Mouse (Mus musculus) MEL (cell line): ENCODE data around the gene Cd8b1. TPM values are rescaled to one million over a fixed set of nuclear protein-coding genes. Genes with fewer than 3 reads are reported as not detected.

ENCODE experiments used
- DNase-seq: peaks from one replicate; pipeline ENCODE4 v3.0.0; 2011; ENCODE audit warnings: low read depth, low spot score
- H3K27ac ChIP-seq: 2 replicates; pipeline ENCODE4 v1.5.1; 2012; ENCODE audit warnings: low read depth, mild to moderate bottlenecking, control low read depth, low read length, moderate library complexity; ENCODE audit not compliant: control insufficient read depth
- H3K27me3 ChIP-seq, 2 experiments: fragments of 150-350 bp in 1 of 2; sonication (generic) in 1 of 2; 2 replicates each; pipeline ENCODE4 v1.6.1; 2012; ENCODE audit warnings: low read length in 2 of 2, mild to moderate bottlenecking in 2 of 2, improper control_type of control experiment in 1 of 2, moderate library complexity in 1 of 2; ENCODE audit not compliant: insufficient read depth in 2 of 2, control insufficient read depth in 1 of 2
- H3K36me3 ChIP-seq, 2 experiments: 2 replicates each; pipeline ENCODE4 v1.6.1; 2012 to 2014; ENCODE audit warnings: low read length in 2 of 2, improper control_type of control experiment in 1 of 2, inconsistent platforms in 1 of 2, mild to moderate bottlenecking in 1 of 2; ENCODE audit not compliant: insufficient read depth in 2 of 2, control insufficient read depth in 1 of 2
- H3K4me1 ChIP-seq, 2 experiments: fragments of 150-350 bp in 1 of 2; sonication (generic) in 1 of 2; 2 replicates each; pipeline ENCODE4 v1.6.1; 2012; ENCODE audit warnings: low read length in 2 of 2, improper control_type of control experiment in 1 of 2, mild to moderate bottlenecking in 1 of 2; ENCODE audit not compliant: insufficient read depth in 2 of 2, control insufficient read depth in 1 of 2
- H3K4me3 ChIP-seq, 2 experiments: fragments of 150-350 bp in 1 of 2; sonication (generic) in 1 of 2; 2 replicates each; pipeline ENCODE4 v1.5.1; 2012; ENCODE audit warnings: low read depth in 2 of 2, low read length in 2 of 2, mild to moderate bottlenecking in 2 of 2, moderate library complexity in 2 of 2, control low read depth in 1 of 2, improper control_type of control experiment in 1 of 2; ENCODE audit not compliant: control insufficient read depth in 1 of 2, insufficient read depth in 1 of 2
- H3K79me2 ChIP-seq: 2 replicates; pipeline ENCODE4 v1.6.1; 2012; ENCODE audit warnings: mild to moderate bottlenecking, low read length, moderate library complexity; ENCODE audit not compliant: control insufficient read depth, poor library complexity, insufficient read depth
- H3K9ac ChIP-seq: 2 replicates; pipeline ENCODE4 v1.6.1; 2012; ENCODE audit warnings: low read depth, mild to moderate bottlenecking, control low read depth, low read length, moderate library complexity; ENCODE audit not compliant: control insufficient read depth, poor library complexity, severe bottlenecking
- H3K9me3 ChIP-seq: fragments of 150-350 bp; sonication (generic); replicated peaks from 2 replicates; pipeline ENCODE4 v1.6.1; 2012; ENCODE audit warnings: mild to moderate bottlenecking, low read length, improper control_type of control experiment, moderate library complexity; ENCODE audit not compliant: insufficient read depth
- BHLHE40 ChIP-seq: IDR thresholded peaks from 2 replicates; pipeline ENCODE4 v1.6.1; 2012; ENCODE audit warnings: low read depth, mild to moderate bottlenecking, inconsistent platforms, low read length, improper control_type of control experiment, borderline replicate concordance
- CHD1 ChIP-seq: IDR thresholded peaks from 2 replicates; pipeline ENCODE4 v1.6.1; 2012; ENCODE audit warnings: low read depth, mild to moderate bottlenecking, inconsistent platforms, low read length, improper control_type of control experiment
- CHD2 ChIP-seq: IDR thresholded peaks from 2 replicates; pipeline ENCODE4 v1.6.1; 2011; ENCODE audit warnings: low read length, improper control_type of control experiment
- E2F4 ChIP-seq: IDR thresholded peaks from 2 replicates; pipeline ENCODE4 v1.6.1; 2011; ENCODE audit warnings: low read depth, low read length, improper control_type of control experiment, borderline replicate concordance
- ELF1 ChIP-seq: IDR thresholded peaks from 2 replicates; pipeline ENCODE4 v1.6.1; 2014; ENCODE audit warnings: low read depth, mild to moderate bottlenecking, inconsistent platforms, low read length, improper control_type of control experiment, moderate library complexity
- ETS1 ChIP-seq: IDR thresholded peaks from 2 replicates; pipeline ENCODE4 v1.6.1; 2012; ENCODE audit warnings: low read depth, mild to moderate bottlenecking, inconsistent platforms, low read length, improper control_type of control experiment, moderate library complexity
- HCFC1 ChIP-seq: IDR thresholded peaks from 2 replicates; pipeline ENCODE4 v1.6.1; 2012; ENCODE audit warnings: low read depth, mild to moderate bottlenecking, inconsistent platforms, low read length, improper control_type of control experiment, moderate library complexity
- JUND ChIP-seq: IDR thresholded peaks from 2 replicates; pipeline ENCODE4 v1.6.1; 2011; ENCODE audit warnings: low read depth, mild to moderate bottlenecking, improper control_type of control experiment, low read length
- MEF2A ChIP-seq: IDR thresholded peaks from 2 replicates; pipeline ENCODE4 v1.6.1; 2014; ENCODE audit warnings: low read depth, mild to moderate bottlenecking, inconsistent platforms, low read length, improper control_type of control experiment; ENCODE audit not compliant: poor library complexity, insufficient replicate concordance, severe bottlenecking; ENCODE audit errors: extremely low read depth
- NRF1 ChIP-seq: IDR thresholded peaks from 2 replicates; pipeline ENCODE4 v1.6.1; 2014; ENCODE audit warnings: low read depth, mild to moderate bottlenecking, inconsistent platforms, low read length, improper control_type of control experiment, moderate library complexity; ENCODE audit not compliant: poor library complexity, insufficient read depth, severe bottlenecking
- POLR2AphosphoS2 ChIP-seq: IDR thresholded peaks from 2 replicates; pipeline ENCODE4 v1.6.1; 2011; ENCODE audit warnings: low read length, improper control_type of control experiment
- POLR2AphosphoS5 ChIP-seq: IDR thresholded peaks from 2 replicates; pipeline ENCODE4 v1.6.1; 2012; ENCODE audit warnings: low read depth, borderline replicate concordance, mild to moderate bottlenecking, inconsistent platforms, low read length, moderate library complexity, mixed read lengths
- SIN3A ChIP-seq: IDR thresholded peaks from 2 replicates; pipeline ENCODE4 v1.6.1; 2012; ENCODE audit warnings: low read length, improper control_type of control experiment, inconsistent platforms
- SMC3 ChIP-seq: IDR thresholded peaks from 2 replicates; pipeline ENCODE4 v1.6.1; 2011; ENCODE audit warnings: low read depth, low read length, improper control_type of control experiment
- TAL1 ChIP-seq: IDR thresholded peaks from 2 replicates; pipeline ENCODE4 v1.6.1; 2012; ENCODE audit warnings: mild to moderate bottlenecking, inconsistent platforms, low read length, moderate library complexity, mixed read lengths
- TCF12 ChIP-seq: IDR thresholded peaks from 2 replicates; pipeline ENCODE4 v1.6.1; 2014; ENCODE audit warnings: low read depth, mild to moderate bottlenecking, inconsistent platforms, low read length, improper control_type of control experiment, moderate library complexity
- USF2 ChIP-seq, 2 experiments: IDR thresholded peaks; 2 replicates each; pipeline ENCODE4 v1.6.1; 2011 to 2012; ENCODE audit warnings: improper control_type of control experiment in 2 of 2, low read length in 2 of 2, borderline replicate concordance in 1 of 2, inconsistent platforms in 1 of 2, low read depth in 1 of 2, mild to moderate bottlenecking in 1 of 2; ENCODE audit not compliant: insufficient read depth in 1 of 2
- ZKSCAN1 ChIP-seq: IDR thresholded peaks from 2 replicates; pipeline ENCODE4 v1.6.1; 2012; ENCODE audit warnings: low read depth, mild to moderate bottlenecking, inconsistent platforms, low read length, improper control_type of control experiment, moderate library complexity
- ZNF384 ChIP-seq: IDR thresholded peaks from 2 replicates; pipeline ENCODE4 v1.6.1; 2012; ENCODE audit warnings: low read depth, mild to moderate bottlenecking, inconsistent platforms, low read length, improper control_type of control experiment
- polyA plus RNA-seq, 2 experiments: library from polyadenylated mRNA; stranded (reverse) in 1 of 2; unstranded in 1 of 2; fragments of >175 nt in 1 of 2; fragments of >200 nt in 1 of 2; gene quantifications; 2 replicates each; pipeline versions ENCODE4 v1.2.1 to v1.2.4; 2012; ENCODE audit warnings: low replicate concordance in 2 of 2, low read depth in 1 of 2; ENCODE audit not compliant: insufficient read length in 2 of 2, insufficient read depth in 1 of 2, missing spikeins in 1 of 2
- total RNA-seq: library from RNA; depleted of rRNA; stranded (reverse); fragments of 300-350 nt; gene quantifications from 2 replicates; pipeline ENCODE4 v1.2.3, GENCODE M21; 2012

Cd8b1 gene
- total and polyA plus RNA-seq, 3 experiments: not detected

DNA sequence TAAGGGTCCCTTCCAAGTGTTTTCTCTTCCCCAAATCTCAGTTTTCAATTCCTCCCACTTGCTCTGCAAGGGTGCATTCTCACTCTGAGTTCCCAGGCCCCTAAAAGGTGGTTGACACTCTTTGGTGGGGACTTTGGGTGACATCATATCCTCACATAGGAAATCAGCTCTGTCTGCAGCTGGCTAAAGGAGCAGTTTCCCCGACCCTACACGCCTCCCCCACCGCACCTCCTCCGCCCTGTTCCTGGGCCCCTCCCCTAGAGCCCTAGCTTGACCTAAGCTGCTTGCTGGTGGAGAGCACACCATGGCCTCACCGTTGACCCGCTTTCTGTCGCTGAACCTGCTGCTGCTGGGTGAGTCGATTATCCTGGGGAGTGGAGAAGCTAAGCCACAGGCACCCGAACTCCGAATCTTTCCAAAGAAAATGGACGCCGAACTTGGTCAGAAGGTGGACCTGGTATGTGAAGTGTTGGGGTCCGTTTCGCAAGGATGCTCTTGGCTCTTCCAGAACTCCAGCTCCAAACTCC is 50.7 kb downstream of the Cd8b1 start, which contains the start of gene Cd8a:
TSS of gene Cd8a (plus strand) at position 179 of the 527 bp plus-strand sequence.
- Histone ChIP-seq H3K27me3 (peaks cover 0 to 4% of the 10 kb centered on the region in 2 experiments; a peak in 3 of 4 replicates), H3K9ac (no peak within 1 kb of the TSS), H3K27ac (no peak within 1 kb of the TSS), H3K4me3 (no peak within 1 kb of the TSS), H3K36me3 (no peaks in the 10 kb centered on the region), H3K79me2 (no peaks in the 10 kb centered on the region), H3K4me1 (no peaks in the 10 kb centered on the region), H3K9me3 (no peaks in the 10 kb centered on the region)
- TF ChIP-seq CHD1 (no peak), USF2 (IDR thresholded peaks at IDR 0.05; ENCODE audit: borderline replicate concordance in 1 of 2, insufficient read depth in 1 of 2, low read depth in 1 of 2, low read length in 2 of 2) (no peak), E2F4 (no peak), TCF12 (no peak)
- DNase-seq: no peak

DNA sequence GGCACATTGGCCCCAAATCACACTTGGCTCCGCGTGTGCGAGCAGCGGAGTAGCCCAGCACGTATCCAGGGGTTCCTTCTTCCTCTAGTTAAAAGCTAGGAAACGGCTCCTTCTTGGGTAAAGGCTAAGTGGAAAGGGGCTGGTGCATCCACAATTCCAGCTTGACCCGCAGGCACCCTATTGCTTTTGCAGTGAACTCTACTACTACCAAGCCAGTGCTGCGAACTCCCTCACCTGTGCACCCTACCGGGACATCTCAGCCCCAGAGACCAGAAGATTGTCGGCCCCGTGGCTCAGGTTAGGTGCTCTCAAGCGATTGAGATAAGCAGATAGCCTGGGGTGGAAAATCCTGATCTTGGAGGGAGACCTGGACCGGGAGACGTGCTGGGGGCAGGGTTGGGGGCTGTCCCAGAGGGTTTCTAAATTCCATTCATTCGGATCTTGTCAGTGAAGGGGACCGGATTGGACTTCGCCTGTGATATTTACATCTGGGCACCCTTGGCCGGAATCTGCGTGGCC is 51.8 kb downstream of the Cd8b1 start:
- Histone ChIP-seq H3K27me3 (peaks cover 0 to 5% of the 10 kb centered on the region in 2 experiments; a peak in 3 of 4 replicates), H3K27ac (no peak overlapping the region), H3K4me1 (no peaks in the 10 kb centered on the region), H3K4me3 (no peak overlapping the region), H3K36me3 (no peaks in the 10 kb centered on the region), H3K9me3 (no peaks in the 10 kb centered on the region), H3K9ac (no peak overlapping the region), H3K79me2 (no peaks in the 10 kb centered on the region)
- no peak for DNase-seq
- TF ChIP-seq POLR2AphosphoS2: no peak
- no peak for TF ChIP-seq NRF1
- TF ChIP-seq ZKSCAN1: no peak
- TF ChIP-seq MEF2A: no peak
- TF ChIP-seq TCF12: no peak
- no peak for TF ChIP-seq ZNF384
- no peak for TF ChIP-seq SMC3
- TF ChIP-seq BHLHE40: no peak
- TF ChIP-seq SIN3A: no peak
- no peak for TF ChIP-seq JUND
- TF ChIP-seq CHD1: no peak
- no peak for TF ChIP-seq ELF1
- no peak for TF ChIP-seq ETS1
- TF ChIP-seq POLR2AphosphoS5: no peak
- TF ChIP-seq CHD2: no peak
- TF ChIP-seq TAL1: no peak
- no peak for TF ChIP-seq HCFC1
